Mouse (Mus musculus) hindbrain, embryonic 11.5 days (tissue): ENCODE results near the gene Cxcl16. TPM values are rescaled to one million over a fixed set of nuclear protein-coding genes. Genes with fewer than 3 reads are reported as not detected.
"Not testable (repeated sequence)": the region's sequence is repeated elsewhere in the genome, so short reads cannot be mapped to it uniquely, and the experiment has no call there.

Experiments used
- ATAC-seq: fragments of 200-750 bp; cut with Nextera tagmentation; 2 replicates; pipeline ENCODE4 v1.8.0; 2017; ENCODE audit warnings: mild to moderate bottlenecking, moderate TSS enrichment, moderate library complexity; ENCODE audit not compliant: low FRiP score
- DNase-seq: peaks from one replicate; pipeline ENCODE4 v3.0.0-alpha.2; 2015; ENCODE audit warnings: low spot score
- H3K27ac ChIP-seq: fragments of 300-500 bp; sonication (generic); 2 replicates; pipeline ENCODE4 v1.5.1; 2014; ENCODE audit warnings: mild to moderate bottlenecking, low read depth, low read length
- H3K27me3 ChIP-seq: fragments of 300-500 bp; sonication (generic); 2 replicates; pipeline ENCODE4 v1.6.1; 2014; ENCODE audit warnings: mild to moderate bottlenecking, low read length, moderate library complexity, mixed read lengths; ENCODE audit not compliant: control insufficient read depth, insufficient read depth
- H3K36me3 ChIP-seq: fragments of 300-500 bp; sonication (generic); 2 replicates; pipeline ENCODE4 v1.6.1; 2014; ENCODE audit warnings: mild to moderate bottlenecking, low read length, moderate library complexity, mixed read lengths; ENCODE audit not compliant: control insufficient read depth, insufficient read depth
- H3K4me1 ChIP-seq: fragments of 300-500 bp; sonication (generic); replicated peaks from 2 replicates; pipeline ENCODE4 v1.6.1; 2014; ENCODE audit warnings: low read length, mixed read lengths; ENCODE audit not compliant: control insufficient read depth, insufficient read depth
- H3K4me2 ChIP-seq: fragments of 300-500 bp; sonication (generic); replicated peaks from 2 replicates; pipeline ENCODE4 v1.6.1; 2014; ENCODE audit warnings: mild to moderate bottlenecking, low read depth, low read length
- H3K4me3 ChIP-seq: fragments of 300-500 bp; sonication (generic); 2 replicates; pipeline ENCODE4 v1.5.1; 2014; ENCODE audit warnings: low read depth, low read length
- H3K9ac ChIP-seq: fragments of 300-500 bp; sonication (generic); 2 replicates; pipeline ENCODE4 v1.6.1; 2014; ENCODE audit warnings: low read depth, low read length
- H3K9me3 ChIP-seq: fragments of 300-500 bp; sonication (generic); 2 replicates; pipeline ENCODE4 v1.6.1; 2016; ENCODE audit warnings: low read length; ENCODE audit not compliant: control insufficient read depth
- WGBS: fragments of 180-500 bp; shearing (Covaris S2); extraction: QIAGEN DNeasy Blood & Tissue Kit; methylation state at CpG from one replicate; pipeline ENCODE4 v1.1.7; 2014; 5-methylcytosine and 5-hydroxymethylcytosine counted together
- polyA plus RNA-seq: library from polyadenylated mRNA; unstranded; fragments of >200 nt; fragmentation: Nextera tagmentation; extraction: Ambion mirVana; gene quantifications from 2 replicates; pipeline ENCODE4 v1.2.1, GENCODE M21; 2014

Gene Cxcl16
- polyA plus RNA-seq, 1 experiment from 2014 or later, result 1.2 TPM

GRCm38 (mm10) chr11:70487816-70488215, 28.0 kb upstream of the Cxcl16 start:
- no peaks in the 10 kb centered on the region for H3K36me3 ChIP-seq
- H3K27ac ChIP-seq, result no peak overlapping the region
- DNase-seq, result no peak
- no peak for ATAC-seq
- no peaks in the 10 kb centered on the region for H3K4me1 ChIP-seq
- 48% methylated on average over 4 of the region's 4 CpGs for WGBS
- H3K27me3 ChIP-seq, result no peaks in the 10 kb centered on the region
- no peak overlapping the region for H3K4me3 ChIP-seq
- no peak overlapping the region for H3K4me2 ChIP-seq
- no peak overlapping the region for H3K9ac ChIP-seq
- no peaks in the 10 kb centered on the region for H3K9me3 ChIP-seq

GRCm38 (mm10) chr11:70485498-70485897, 25.7 kb upstream of the Cxcl16 start:
- 58% methylated on average over 2 of the region's 2 CpGs for WGBS
- no peak for ATAC-seq

GRCm38 (mm10) chr11:70474872-70475534, 15.2 kb upstream of the Cxcl16 start:
- DNase-seq (no peak), ATAC-seq (no peak)
- H3K9me3 ChIP-seq, result no peaks in the 10 kb centered on the region
- WGBS, result 89% methylated on average over 12 of the region's 12 CpGs
- no peak overlapping the region for H3K9ac ChIP-seq
- no peak overlapping the region for H3K4me3 ChIP-seq
- no peaks in the 10 kb centered on the region for H3K27me3 ChIP-seq
- H3K36me3 ChIP-seq, result no peaks in the 10 kb centered on the region
- no peak overlapping the region for H3K27ac ChIP-seq
- no peaks in the 10 kb centered on the region for H3K4me1 ChIP-seq
- H3K4me2 ChIP-seq, result no peak overlapping the region

More at GRCm38 (mm10) chr11:70485498-70485897, 25.7 kb upstream of the Cxcl16 start:
- H3K36me3 ChIP-seq, result no peaks in the 10 kb centered on the region
- no peak overlapping the region for H3K27ac ChIP-seq
- no peak for DNase-seq
- no peak overlapping the region for H3K9ac ChIP-seq
- no peaks in the 10 kb centered on the region for H3K4me1 ChIP-seq
- H3K4me3 ChIP-seq, result no peak overlapping the region
- no peaks in the 10 kb centered on the region for H3K27me3 ChIP-seq
- H3K9me3 ChIP-seq, result no peaks in the 10 kb centered on the region
- no peak overlapping the region for H3K4me2 ChIP-seq

GRCm38 (mm10) chr11:70473291-70473690, 13.5 kb upstream of the Cxcl16 start:
- H3K9me3 ChIP-seq, ATAC-seq, DNase-seq, H3K4me2 ChIP-seq, H3K9ac ChIP-seq, H3K36me3 ChIP-seq, H3K4me3 ChIP-seq, H3K27ac ChIP-seq, H3K4me1 ChIP-seq, H3K27me3 ChIP-seq: not testable (repeated sequence)
- 90% methylated on average over 5 of the region's 5 CpGs for WGBS

GRCm38 (mm10) chr11:70472716-70473115, 12.9 kb upstream of the Cxcl16 start:
- Histone ChIP-seq H3K9me3 (no peaks in the 10 kb centered on the region), H3K4me2 (no peak overlapping the region), H3K27me3 (no peaks in the 10 kb centered on the region), H3K9ac (no peak overlapping the region), H3K4me1 (no peaks in the 10 kb centered on the region), H3K36me3 (no peaks in the 10 kb centered on the region), H3K4me3 (no peak overlapping the region), H3K27ac (no peak overlapping the region)
- ATAC-seq, result no peak
- no peak for DNase-seq

GRCm38 (mm10) chr11:70469764-70470163, 10.0 kb upstream of the Cxcl16 start:
- H3K36me3 ChIP-seq, result no peaks in the 10 kb centered on the region
- peaks cover 8% of the 10 kb centered on the region; the same call in 1 of the 2 replicates for H3K27me3 ChIP-seq
- H3K9me3 ChIP-seq, result no peaks in the 10 kb centered on the region
- H3K9ac ChIP-seq, result no peak overlapping the region
- WGBS, result 96% methylated on average over 3 of the region's 3 CpGs
- H3K4me2 ChIP-seq, result no peak overlapping the region
- no peak overlapping the region for H3K4me3 ChIP-seq
- no peak overlapping the region for H3K27ac ChIP-seq
- DNase-seq (no peak), ATAC-seq (no peak)
- no peaks in the 10 kb centered on the region for H3K4me1 ChIP-seq

GRCm38 (mm10) chr11:70467902-70468619, 8.3 kb upstream of the Cxcl16 start:
- Histone ChIP-seq H3K27ac (no peak overlapping the region), H3K9me3 (no peaks in the 10 kb centered on the region), H3K4me1 (no peaks in the 10 kb centered on the region), H3K36me3 (no peaks in the 10 kb centered on the region), H3K4me2 (no peak overlapping the region), H3K9ac (no peak overlapping the region), H3K4me3 (no peak overlapping the region), H3K27me3 (peaks cover 10% of the 10 kb centered on the region; the same call in 1 of the 2 replicates)
- DNase-seq (no peak), ATAC-seq (no peak)
- 84% methylated on average over 5 of the region's 5 CpGs for WGBS

- 13% methylated on average over 23 of the region's 23 CpGs for WGBS
- peak overlapping the region; percentile 22; the same call in 1 of the 2 replicates for H3K4me2 ChIP-seq
- no peaks in the 10 kb centered on the region for H3K9me3 ChIP-seq
- peak; percentile 18 for DNase-seq
- H3K36me3 ChIP-seq, result no peaks in the 10 kb centered on the region
- H3K4me1 ChIP-seq, result no peaks in the 10 kb centered on the region
- no peak for ATAC-seq
- H3K9ac ChIP-seq, result no peak overlapping the region
- H3K4me3 ChIP-seq, result peak overlapping the region; percentile 3; the same call in 1 of the 2 replicates
- peaks cover 12% of the 10 kb centered on the region for H3K27me3 ChIP-seq
- no peak overlapping the region for H3K27ac ChIP-seq
These were observed 6.0 kb upstream of the Cxcl16 start for GRCm38 (mm10) chr11:70465824-70466223.

- Histone ChIP-seq H3K4me2 (no peak overlapping the region), H3K27ac (no peak overlapping the region), H3K36me3 (no peaks in the 10 kb centered on the region), H3K4me1 (no peaks in the 10 kb centered on the region), H3K9ac (no peak overlapping the region), H3K9me3 (no peaks in the 10 kb centered on the region), H3K4me3 (no peak overlapping the region), H3K27me3 (peaks cover 18% of the 10 kb centered on the region)
- DNase-seq (peak; percentile 36), ATAC-seq (no peak)
- WGBS, result 18% methylated on average over 16 of the region's 16 CpGs
These were observed 5.4 kb upstream of the Cxcl16 start for GRCm38 (mm10) chr11:70465211-70465610.
